Mouse (Mus musculus) cerebellum, postnatal 36 days (tissue): Measurements from ENCODE around the gene Gas7.

Experiments
- DNase-seq, 2 experiments: peaks; one replicate each; pipeline ENCODE4 v3.0.0; 2021 to 2022; ENCODE audit warnings: mixed read lengths in 2 of 2

Gas7 gene

GRCm38 (mm10) chr11:67496796-67497195 is 41.6 kb downstream of the Gas7 start:
- DNase-seq, result no peak

- DNase-seq, result no peak
These were observed 44.9 kb downstream of the Gas7 start for GRCm38 (mm10) chr11:67500115-67500514.

GRCm38 (mm10) chr11:67501468-67502244 is 46.4 kb downstream of the Gas7 start:
- DNase-seq, result peak; percentile 56

DNA sequence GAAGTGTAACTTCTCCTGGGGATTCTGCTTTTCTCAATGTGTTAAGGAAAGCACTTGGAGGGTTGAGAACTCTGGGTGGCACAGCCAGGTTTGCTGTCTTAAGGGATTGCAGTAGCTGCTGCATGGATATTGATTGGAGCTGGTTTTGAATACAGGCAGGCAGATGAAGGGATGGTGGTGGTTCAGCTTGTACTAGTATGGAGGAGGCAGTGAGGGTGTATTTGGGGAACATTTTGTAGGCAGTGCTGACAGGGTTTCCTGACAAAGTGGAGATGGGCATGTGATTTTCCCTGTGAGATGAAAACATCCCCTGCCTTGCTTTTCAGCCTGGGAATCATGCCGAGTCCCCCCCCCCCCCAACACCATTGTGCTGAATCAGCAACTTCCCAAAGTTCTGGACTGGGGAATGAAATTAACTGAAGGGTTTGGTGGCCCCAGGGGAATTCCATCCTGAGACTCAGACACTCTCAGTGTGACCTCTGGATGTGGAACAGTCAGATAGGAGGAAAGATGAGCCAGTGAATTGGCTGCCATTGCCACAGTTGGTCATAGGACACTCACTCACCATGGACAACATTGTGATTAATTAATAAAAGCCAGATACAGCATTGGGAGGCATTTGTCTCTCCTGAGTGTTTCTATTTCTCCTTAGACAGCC is 54.1 kb downstream of the Gas7 start:
- DNase-seq, result no peak

DNA sequence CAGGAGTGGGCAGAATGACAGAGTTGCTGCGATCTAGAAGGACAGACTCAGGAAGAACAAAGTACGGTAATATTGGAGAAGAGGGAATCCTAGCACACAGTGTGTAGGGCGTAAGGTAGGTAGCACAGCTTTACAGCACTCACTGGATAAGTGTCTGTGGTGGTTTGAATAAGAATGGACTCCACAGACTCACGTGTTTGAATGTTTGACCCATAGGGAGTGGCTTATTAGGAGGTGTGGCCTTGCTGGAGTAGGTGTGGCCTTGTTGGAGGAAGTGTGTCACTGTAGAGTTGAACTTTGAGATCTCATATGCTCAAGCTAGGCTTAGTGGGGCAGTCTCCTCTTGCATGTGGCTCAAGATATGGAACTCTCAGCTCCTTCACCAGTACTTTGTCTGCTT is 55.6 kb downstream of the Gas7 start:
- DNase-seq, result no peak

DNA sequence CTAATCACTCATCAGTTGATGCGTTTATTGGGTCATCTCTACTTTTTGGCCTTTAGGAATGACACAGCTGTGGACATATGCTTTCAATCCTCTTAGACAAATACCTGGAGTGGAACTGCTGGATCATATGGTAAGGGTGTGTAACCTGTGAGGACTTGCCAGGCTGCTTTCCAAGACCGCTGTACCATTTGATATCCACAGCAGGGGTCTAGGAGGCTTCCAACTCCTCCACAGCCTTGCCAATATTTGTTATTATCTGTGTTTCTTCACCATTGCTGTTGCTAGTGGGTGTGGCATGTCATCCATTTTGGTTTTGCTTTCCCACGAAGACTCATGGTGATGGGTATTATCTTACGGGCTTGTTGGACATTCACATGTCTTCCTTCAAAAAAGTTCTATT is 57.8 kb downstream of the Gas7 start:
- DNase-seq, result peak in 1 of 2 experiments; percentile 16

GRCm38 (mm10) chr11:67514401-67514800 is 59.2 kb downstream of the Gas7 start:
- no peak for DNase-seq

DNA sequence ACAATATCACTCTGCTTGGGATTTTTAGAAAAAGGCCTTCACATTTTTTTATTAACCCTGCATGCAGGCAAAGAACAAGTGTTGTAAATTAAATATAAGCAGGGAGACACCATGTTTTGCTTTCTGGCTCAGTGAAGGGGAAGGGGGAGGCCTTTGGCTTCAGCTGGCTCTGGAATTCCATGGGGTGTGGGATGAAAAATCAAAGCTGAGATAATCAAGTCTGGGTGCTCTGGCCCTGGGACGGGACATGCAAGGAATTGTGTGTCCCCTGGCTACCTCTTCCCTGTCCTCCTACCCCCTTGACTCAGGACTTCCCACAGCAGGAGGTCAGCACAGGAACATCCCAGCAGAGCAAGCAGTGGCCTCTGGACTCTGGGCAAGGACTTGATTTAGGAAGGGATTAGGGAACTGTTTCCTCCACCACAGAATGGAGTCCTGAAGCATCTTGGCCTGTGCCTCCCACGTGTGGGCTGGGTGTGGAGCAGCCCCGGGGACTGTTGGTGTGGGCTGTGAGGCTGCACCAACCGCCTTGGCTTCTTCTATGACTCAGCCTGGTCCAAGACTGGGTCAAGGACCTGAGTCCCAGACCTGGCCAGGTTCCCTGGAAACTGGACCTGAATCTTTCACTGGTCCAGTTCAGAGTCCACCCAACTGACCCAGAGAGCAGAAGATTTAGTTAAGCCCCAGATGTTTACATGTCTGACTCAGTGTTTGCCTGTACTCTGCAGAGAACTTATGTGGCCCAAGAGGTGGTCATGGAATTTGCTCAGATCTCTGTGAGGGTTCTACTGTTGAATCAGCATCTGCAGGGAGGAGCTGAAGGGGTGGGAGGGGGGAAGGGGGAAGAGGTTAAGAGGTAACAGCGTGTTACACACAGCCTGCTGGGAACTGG is 60.0 kb downstream of the Gas7 start:
- DNase-seq, result no peak

- DNase-seq, result no peak
These were observed 60.7 kb downstream of the Gas7 start for GRCm38 (mm10) chr11:67515912-67516305.

DNA sequence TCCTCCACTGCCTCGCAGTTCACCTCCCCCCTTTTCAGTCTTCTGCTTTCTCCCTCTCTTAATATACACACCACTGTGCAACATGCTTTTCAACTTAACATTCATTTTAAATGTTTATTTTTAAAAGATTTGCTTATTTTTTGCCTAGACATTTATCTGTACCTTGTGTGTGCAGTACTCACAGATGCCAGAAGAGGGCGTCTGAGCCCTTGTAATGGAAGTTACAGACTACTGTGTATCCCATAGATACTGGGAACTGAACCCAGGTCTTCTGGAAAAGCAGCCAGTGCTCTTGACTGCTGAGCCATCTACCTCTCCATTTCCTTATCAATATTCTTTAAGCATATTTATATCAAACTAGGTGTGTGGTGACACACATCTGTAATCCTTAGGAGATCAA is 62.5 kb downstream of the Gas7 start:
- DNase-seq, result no peak

DNA sequence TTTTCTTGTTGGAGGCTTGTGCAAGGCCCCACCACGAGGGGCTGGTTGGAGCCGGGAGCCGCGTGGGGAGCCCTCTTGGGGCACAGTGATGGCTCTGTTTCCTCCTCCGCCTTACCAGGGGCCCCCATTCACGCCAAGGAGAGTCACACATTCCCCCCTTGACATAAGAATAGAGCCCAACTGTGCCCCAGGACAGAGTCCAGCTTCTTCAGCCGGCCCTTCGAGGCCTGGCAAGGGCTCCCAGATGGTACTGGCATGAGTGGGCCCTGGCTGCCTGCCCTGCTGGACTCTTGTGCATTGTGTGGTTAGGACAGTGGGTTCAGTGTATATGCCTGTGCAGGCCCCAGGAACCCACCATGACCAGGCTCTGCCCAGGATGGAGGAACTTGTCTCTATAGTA is 63.7 kb downstream of the Gas7 start:
- peak; percentile 51 to 58 for DNase-seq

DNA sequence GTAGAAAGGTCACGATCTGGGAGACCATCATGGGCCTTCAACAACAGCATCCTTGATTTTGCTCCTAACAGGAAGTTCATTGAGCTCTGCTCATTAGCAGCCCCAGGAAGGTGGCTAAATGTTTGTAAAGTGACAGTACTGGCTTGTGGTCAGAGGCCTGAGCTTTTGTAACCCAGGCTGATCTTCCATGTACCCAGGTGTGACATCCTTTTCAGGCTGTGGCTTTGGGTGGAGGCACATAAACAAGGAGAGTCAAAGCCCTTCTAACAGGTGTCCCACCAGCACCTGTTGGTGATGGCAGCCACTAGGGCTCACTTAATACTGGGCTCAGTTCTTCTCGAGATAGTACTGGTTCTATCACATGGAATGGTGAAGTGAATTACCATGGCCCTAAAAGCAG is 67.4 kb downstream of the Gas7 start:
- no peak for DNase-seq

DNA sequence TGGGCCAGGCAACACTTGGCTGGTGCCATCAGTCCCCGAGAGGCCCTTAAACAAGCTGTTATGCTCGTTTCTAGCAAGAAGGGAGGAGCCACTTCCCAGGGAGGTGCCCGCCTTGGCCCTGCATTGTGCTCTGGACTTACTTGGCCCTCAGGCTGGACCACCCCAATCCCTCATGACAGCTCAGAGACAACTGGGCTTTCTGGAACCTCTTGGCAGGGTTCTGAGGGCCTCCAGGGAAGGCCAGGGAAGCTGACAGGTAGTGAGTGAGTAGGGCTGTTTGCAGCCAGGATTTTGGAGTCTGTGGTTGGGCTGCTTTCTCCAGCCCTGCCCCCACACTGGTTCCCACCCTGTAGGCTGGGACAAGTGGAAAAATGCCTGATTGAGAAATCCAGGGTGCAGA is 68.6 kb downstream of the Gas7 start:
- no peak for DNase-seq

GRCm38 (mm10) chr11:67524731-67525130 is 69.5 kb downstream of the Gas7 start:
- no peak for DNase-seq

DNA sequence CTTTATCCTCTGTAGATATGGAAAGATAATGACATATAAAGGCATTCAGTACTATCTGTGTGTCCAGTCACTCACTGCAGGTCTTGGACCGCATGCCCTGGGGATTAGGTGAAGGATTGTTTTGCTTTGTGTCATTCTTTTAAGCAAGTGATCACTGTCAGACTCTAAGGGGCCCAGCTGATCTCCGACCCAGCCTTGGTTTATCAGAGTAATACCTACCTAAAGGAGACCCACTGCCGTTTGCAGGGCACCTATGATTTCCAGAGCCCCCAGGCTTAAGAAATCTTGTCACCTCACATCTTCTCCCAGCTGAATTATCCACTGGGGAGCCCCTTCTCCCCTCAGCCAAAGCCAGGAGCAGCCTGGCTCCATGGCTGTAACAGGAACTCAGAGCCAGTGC is 70.6 kb downstream of the Gas7 start:
- no peak for DNase-seq

DNA sequence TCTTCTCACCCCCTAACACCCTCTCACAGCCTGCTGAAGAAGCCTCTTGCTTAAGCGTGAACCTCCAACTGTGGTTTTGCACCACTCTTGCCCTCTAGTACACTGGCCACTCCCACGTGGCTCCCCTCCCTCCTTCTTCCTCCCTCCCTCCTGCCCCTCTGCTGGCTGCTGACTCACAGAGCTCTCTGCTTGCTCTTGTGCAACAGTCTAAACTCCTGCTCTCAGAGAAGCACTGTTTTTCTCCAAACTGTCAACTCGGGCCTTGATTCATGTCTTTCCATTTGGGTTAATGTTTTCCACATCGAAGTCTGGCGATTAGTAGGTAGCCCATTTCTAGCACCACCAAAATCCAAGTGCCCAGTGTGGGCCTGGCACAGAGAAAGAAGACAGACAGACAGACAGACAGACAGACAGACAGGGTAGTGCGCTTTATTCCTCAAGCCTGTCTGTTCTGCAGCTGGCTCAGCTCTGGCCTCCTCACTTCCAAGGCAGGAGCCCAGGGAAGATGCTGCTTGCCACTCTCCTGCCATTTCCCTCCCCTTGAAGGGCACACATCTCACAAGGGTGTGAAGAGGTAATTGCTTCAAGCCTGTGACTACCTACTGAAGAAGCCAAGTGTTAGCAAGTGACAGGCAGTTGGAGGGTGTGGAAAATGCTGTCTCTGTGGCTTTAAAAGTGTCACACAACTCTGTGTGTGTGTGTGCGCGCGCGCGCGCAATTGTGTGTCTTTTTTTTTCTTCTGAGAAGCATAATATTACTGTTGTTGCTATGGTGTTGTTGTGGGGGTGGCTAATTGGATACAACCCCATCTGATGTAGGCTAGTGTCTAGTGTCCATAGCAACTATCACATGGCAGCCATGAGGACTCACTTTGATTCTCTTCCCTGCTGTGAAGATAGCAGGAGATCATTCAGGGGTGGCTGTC is 71.6 kb downstream of the Gas7 start:
- DNase-seq, result no peak

- DNase-seq, result no peak
These were observed 76.0 kb downstream of the Gas7 start for GRCm38 (mm10) chr11:67531286-67531685.

DNA sequence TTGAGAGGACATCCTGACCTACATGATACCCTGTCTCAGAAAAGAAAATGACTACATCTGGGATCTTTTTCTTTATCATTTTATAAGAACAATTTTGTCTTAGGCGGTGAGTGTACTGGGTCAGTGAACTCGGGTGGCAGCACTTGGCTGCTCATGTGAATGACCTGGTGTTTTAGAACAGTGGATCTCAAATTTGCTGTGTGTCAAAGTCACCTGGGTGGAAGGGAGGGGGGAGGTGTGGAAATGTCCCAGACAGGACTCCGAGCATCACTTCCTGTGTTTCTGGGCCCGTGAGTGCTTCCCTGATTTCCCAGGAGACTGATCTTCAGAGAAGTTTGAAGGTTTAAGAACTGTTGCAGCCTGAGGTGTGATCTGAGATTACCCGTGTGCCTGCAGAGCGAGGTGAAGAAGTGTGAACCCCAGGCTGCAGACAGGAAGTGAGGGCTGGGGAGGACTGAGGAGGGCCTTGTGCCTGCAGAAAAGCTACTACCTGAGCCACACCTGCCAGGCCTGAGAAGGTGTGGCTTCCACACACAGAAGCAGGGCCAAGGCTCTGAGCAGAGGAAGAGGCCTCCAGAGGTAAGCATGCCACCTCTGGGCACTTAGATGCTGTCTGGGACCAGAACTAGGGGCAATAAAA is 76.8 kb downstream of the Gas7 start:
- DNase-seq, result no peak

GRCm38 (mm10) chr11:67532728-67533127 is 77.5 kb downstream of the Gas7 start:
- no peak for DNase-seq

GRCm38 (mm10) chr11:67533151-67533550 is 77.9 kb downstream of the Gas7 start:
- DNase-seq, result no peak

DNA sequence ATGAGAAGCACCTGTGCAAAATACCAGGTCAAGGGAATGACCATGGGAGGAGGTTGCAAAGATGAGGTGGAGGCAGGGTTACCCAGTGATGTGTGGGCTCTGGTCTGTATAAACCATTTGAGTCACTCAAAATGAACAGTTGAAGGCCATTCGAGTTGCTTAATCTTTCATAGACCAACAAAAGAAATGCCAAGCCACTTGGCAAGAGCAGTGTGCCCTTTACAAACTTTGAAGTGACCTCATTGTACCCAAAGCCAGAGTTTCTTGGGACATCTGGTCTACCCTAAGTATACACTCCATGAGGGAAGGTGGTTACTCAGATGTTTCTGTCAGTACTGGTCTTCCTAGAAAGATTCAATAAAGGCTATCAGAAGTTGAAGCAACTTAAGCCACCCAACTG is 80.5 kb downstream of the Gas7 start:
- DNase-seq, result no peak

GRCm38 (mm10) chr11:67536413-67536812 is 81.2 kb downstream of the Gas7 start:
- no peak for DNase-seq
